Mouse (Mus musculus) kidney, embryonic 15.5 days (tissue): ENCODE measurements at regions not wholly inside any gene's neighbourhood (a gene's known extent, or its start where the extent isn't known, plus 50 kb on each side); places are given as distances from the start of the nearest gene placed in this dataset.

Source experiments
- ATAC-seq: fragments of 200-750 bp; cut with Nextera tagmentation; replicated peaks from 2 replicates; pipeline ENCODE4 v1.8.0; 2017; ENCODE audit warnings: moderate TSS enrichment; ENCODE audit not compliant: low FRiP score
- H3K27ac ChIP-seq: fragments of 300-500 bp; sonication (generic); 2 replicates; pipeline ENCODE4 v1.5.1; 2015; ENCODE audit warnings: mild to moderate bottlenecking, inconsistent platforms
- H3K27me3 ChIP-seq: fragments of 300-500 bp; sonication (generic); 2 replicates; pipeline ENCODE4 v1.6.1; 2015; ENCODE audit warnings: inconsistent platforms
- H3K36me3 ChIP-seq: fragments of 300-500 bp; sonication (generic); 2 replicates; pipeline ENCODE4 v1.6.1; 2015; ENCODE audit warnings: inconsistent platforms
- H3K4me1 ChIP-seq: fragments of 300-500 bp; sonication (generic); 2 replicates; pipeline ENCODE4 v1.6.1; 2015; ENCODE audit warnings: inconsistent platforms
- H3K4me2 ChIP-seq: fragments of 300-500 bp; sonication (generic); 2 replicates; pipeline ENCODE4 v1.6.1; 2015; ENCODE audit warnings: moderate library complexity, mild to moderate bottlenecking, inconsistent platforms
- H3K4me3 ChIP-seq: fragments of 300-500 bp; sonication (generic); replicated peaks from 2 replicates; pipeline ENCODE4 v1.5.1; 2015; ENCODE audit warnings: mild to moderate bottlenecking, inconsistent platforms
- H3K9ac ChIP-seq: fragments of 300-500 bp; sonication (generic); 2 replicates; pipeline ENCODE4 v1.6.1; 2015; ENCODE audit warnings: mild to moderate bottlenecking, inconsistent platforms
- H3K9me3 ChIP-seq: fragments of 300-500 bp; sonication (generic); replicated peaks from 2 replicates; pipeline ENCODE4 v1.6.1; 2016; ENCODE audit warnings: inconsistent platforms
- WGBS: fragments of 180-500 bp; shearing (Covaris S2); methylation state at CpG from one replicate; pipeline ENCODE4 v1.1.7; 2015; ENCODE audit warnings: mixed read lengths; 5-methylcytosine and 5-hydroxymethylcytosine counted together

DNA sequence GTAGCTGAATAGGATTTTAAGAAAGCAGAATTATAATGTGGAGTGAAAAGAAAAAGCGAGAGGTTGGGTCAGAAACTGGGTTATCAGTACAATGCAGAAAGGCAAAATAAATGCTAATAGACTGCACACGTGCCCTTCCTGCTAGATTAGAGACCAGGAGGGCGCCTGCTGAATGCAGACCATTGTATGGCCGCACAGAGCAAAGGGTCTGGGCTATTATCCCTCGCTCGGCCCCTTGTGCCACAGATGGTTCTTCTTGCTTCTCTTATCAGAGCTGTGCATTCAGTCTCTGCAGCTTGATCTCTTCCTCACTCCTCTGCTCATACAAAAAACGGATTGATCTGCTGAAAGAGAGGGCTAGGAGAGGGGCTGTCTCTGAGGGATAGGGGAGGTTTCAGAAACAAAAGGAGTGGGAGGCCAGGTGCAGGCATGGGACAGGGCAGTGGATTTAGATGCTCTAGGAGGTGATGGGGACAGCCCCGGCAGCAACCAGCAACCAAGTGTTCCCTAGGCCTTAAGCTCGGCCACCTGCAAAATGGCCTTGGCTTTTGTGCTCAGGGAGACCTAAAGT, 225.7 kb upstream of the Klhl29 start:
- H3K4me2 ChIP-seq, result no peak overlapping the region
- H3K4me3 ChIP-seq, result no peak overlapping the region
- 83% methylated on average over 9 of the region's 9 CpGs for WGBS

GRCm38 (mm10) chr12:5599426-5599825, 223.9 kb upstream of the Klhl29 start:
- 92% methylated on average over 1 of the region's 1 CpGs for WGBS

More for the DNA sequence above, 225.7 kb upstream of the Klhl29 start:
- Histone ChIP-seq H3K4me1 (no peaks in the 10 kb centered on the region), H3K9ac (no peak overlapping the region), H3K27ac (no peak overlapping the region), H3K27me3 (no peaks in the 10 kb centered on the region), H3K9me3 (no peaks in the 10 kb centered on the region), H3K36me3 (no peaks in the 10 kb centered on the region)
- ATAC-seq, result no peak

DNA sequence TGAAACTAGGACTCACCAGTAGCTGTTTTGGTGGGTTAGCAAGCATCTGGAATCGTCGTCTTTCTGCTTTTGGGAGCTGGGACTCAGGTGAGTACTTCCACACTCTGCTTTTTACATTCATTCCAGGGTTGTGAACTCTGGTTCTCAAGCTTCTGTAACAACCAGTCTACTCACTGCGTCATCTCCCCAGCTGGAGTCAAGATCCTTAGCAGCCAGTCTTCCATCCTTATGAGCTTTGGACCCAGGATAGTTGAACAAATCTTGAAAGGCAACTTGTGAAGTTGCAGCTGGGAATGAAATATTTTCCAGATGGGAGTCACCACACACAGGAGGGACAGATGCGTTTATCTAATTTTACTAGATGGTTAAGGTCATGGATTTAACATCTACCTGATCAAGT, 223.5 kb upstream of the Klhl29 start:
- Histone ChIP-seq H3K36me3 (no peaks in the 10 kb centered on the region), H3K4me3 (no peak overlapping the region), H3K4me2 (no peak overlapping the region), H3K27ac (no peak overlapping the region), H3K9ac (no peak overlapping the region), H3K9me3 (no peaks in the 10 kb centered on the region), H3K4me1 (no peaks in the 10 kb centered on the region), H3K27me3 (no peaks in the 10 kb centered on the region)
- 89% methylated on average over 4 of the region's 4 CpGs for WGBS
- no peak for ATAC-seq

More at GRCm38 (mm10) chr12:5599426-5599825, 223.9 kb upstream of the Klhl29 start:
- no peak overlapping the region for H3K4me2 ChIP-seq
- H3K4me1 ChIP-seq, result no peaks in the 10 kb centered on the region
- ATAC-seq, result no peak
- no peak overlapping the region for H3K9ac ChIP-seq
- no peaks in the 10 kb centered on the region for H3K9me3 ChIP-seq
- H3K27me3 ChIP-seq, result no peaks in the 10 kb centered on the region
- H3K27ac ChIP-seq, result no peak overlapping the region
- H3K36me3 ChIP-seq, result no peaks in the 10 kb centered on the region
- H3K4me3 ChIP-seq, result no peak overlapping the region

DNA sequence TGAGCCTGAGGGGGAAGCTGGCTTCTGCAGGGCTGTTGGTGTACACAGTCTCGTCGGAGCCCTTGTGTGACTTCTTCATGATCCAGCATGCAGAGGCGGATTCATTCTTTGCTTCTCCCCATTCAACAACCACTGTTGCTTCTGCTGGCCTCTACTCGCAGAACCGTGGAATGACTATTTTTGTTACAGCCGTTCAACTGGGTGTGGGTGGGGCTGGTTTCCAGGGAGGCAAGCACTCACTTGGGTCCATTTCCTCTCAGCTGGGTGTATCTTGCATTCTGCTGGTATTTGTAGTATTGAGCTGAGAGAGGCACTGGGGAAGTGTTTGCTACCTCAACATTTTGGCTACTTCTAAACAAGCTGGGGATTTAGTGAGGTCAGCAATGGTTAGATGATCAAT, 197.3 kb upstream of the Klhl29 start:
- Histone ChIP-seq H3K9ac (no peak overlapping the region), H3K36me3 (no peaks in the 10 kb centered on the region), H3K4me1 (no peaks in the 10 kb centered on the region), H3K27me3 (no peaks in the 10 kb centered on the region), H3K9me3 (no peaks in the 10 kb centered on the region), H3K4me3 (no peak overlapping the region), H3K27ac (no peak overlapping the region), H3K4me2 (no peak overlapping the region)
- 51% methylated on average over 6 of the region's 6 CpGs for WGBS
- no peak for ATAC-seq

DNA sequence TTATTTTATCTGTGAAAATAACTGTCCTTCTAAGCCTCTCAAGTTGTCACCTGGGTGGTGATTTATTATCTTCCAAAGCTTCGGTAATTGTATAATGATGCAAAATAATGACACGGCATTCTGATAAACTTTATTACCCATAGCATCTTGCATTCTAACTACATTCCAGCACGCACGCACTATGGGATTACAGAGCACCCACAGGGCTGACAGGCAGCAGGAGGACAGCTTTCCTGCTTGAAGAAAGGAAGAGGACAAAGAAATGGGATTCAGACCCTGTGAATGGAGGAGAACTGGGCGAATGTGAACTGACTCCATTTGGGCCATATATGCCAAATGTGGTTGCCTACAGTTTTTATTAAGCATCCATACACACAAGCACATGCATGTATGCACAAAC, 193.5 kb upstream of the Klhl29 start:
- WGBS, result 76% methylated on average over 5 of the region's 5 CpGs
- no peaks in the 10 kb centered on the region for H3K4me1 ChIP-seq
- no peak for ATAC-seq
- H3K27me3 ChIP-seq, result no peaks in the 10 kb centered on the region
- no peak overlapping the region for H3K27ac ChIP-seq
- no peaks in the 10 kb centered on the region for H3K9me3 ChIP-seq
- no peaks in the 10 kb centered on the region for H3K36me3 ChIP-seq
- no peak overlapping the region for H3K4me3 ChIP-seq
- no peak overlapping the region for H3K4me2 ChIP-seq
- H3K9ac ChIP-seq, result no peak overlapping the region

DNA sequence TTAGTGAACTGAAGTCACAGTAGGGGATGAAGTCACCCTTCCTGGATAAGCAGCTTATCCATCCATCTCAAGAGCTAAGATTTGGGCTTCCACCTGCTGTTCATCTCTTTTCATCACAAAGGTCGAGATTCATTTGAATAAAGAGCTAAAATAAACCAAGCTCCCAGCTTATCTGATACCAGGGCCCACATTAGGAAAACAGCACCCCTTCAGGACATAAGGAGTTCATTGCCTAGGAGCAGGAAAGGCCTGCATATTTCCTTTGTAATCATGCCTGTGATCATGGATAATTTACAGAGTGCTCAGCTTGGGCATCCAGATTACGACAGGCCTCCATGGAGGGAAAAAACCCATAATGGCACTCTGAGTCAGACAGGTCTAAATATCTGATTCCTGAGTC, 190.7 kb upstream of the Klhl29 start:
- ATAC-seq, result no peak
- no peaks in the 10 kb centered on the region for H3K36me3 ChIP-seq
- 25% methylated on average over 2 of the region's 2 CpGs for WGBS
- H3K4me3 ChIP-seq, result no peak overlapping the region
- H3K9ac ChIP-seq, result no peak overlapping the region
- H3K27ac ChIP-seq, result no peak overlapping the region
- H3K27me3 ChIP-seq, result no peaks in the 10 kb centered on the region
- no peaks in the 10 kb centered on the region for H3K9me3 ChIP-seq
- H3K4me1 ChIP-seq, result no peaks in the 10 kb centered on the region
- no peak overlapping the region for H3K4me2 ChIP-seq

GRCm38 (mm10) chr12:5552607-5553006, 177.1 kb upstream of the Klhl29 start:
- no peak for ATAC-seq
- Histone ChIP-seq H3K27ac (no peak overlapping the region), H3K36me3 (no peaks in the 10 kb centered on the region), H3K4me3 (no peak overlapping the region), H3K4me1 (0 out of 2 replicates have a peak, but pooled peaks cover 3% of the 10 kb centered on the region), H3K4me2 (no peak overlapping the region), H3K27me3 (no peaks in the 10 kb centered on the region), H3K9me3 (no peaks in the 10 kb centered on the region), H3K9ac (no peak overlapping the region)
- WGBS, result 55% methylated on average over 4 of the region's 4 CpGs

GRCm38 (mm10) chr12:5551901-5552300, 176.4 kb upstream of the Klhl29 start:
- no peak overlapping the region for H3K9ac ChIP-seq
- H3K4me2 ChIP-seq, result no peak overlapping the region
- H3K4me1 ChIP-seq, result 0 out of 2 replicates have a peak, but pooled peaks cover 3% of the 10 kb centered on the region
- H3K27ac ChIP-seq, result no peak overlapping the region
- no peaks in the 10 kb centered on the region for H3K36me3 ChIP-seq
- WGBS, result 57% methylated on average over 2 of the region's 2 CpGs
- no peaks in the 10 kb centered on the region for H3K9me3 ChIP-seq
- no peak overlapping the region for H3K4me3 ChIP-seq
- no peaks in the 10 kb centered on the region for H3K27me3 ChIP-seq
- ATAC-seq, result no peak

DNA sequence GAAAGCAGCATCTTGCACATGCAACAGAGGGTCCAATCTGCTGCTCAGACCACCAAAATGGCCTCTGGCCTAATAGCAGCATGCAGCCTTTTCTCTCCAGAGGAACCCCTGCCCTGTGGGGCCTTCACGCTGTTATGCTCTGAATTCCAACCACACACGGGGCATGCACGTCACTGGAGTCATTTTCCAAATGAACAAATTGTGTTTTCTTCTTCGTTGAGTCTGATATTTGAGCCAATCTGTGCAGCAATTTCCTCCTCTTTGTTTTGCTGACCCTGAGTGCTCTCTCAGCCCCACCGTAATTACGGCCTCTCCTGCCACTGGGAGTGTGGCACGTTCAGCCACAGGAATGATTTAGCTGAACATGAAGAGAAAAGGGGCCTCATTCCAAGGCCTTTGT, 174.3 kb upstream of the Klhl29 start:
- Histone ChIP-seq H3K27ac (no peak overlapping the region), H3K9ac (no peak overlapping the region), H3K4me2 (no peak overlapping the region), H3K9me3 (no peaks in the 10 kb centered on the region), H3K4me1 (0 out of 2 replicates have a peak, but pooled peaks cover 3% of the 10 kb centered on the region), H3K36me3 (no peaks in the 10 kb centered on the region), H3K27me3 (no peaks in the 10 kb centered on the region), H3K4me3 (no peak overlapping the region)
- 4% methylated on average over 7 of the region's 7 CpGs for WGBS
- ATAC-seq, result peak; percentile 40; the same call in 1 of the 2 replicates

DNA sequence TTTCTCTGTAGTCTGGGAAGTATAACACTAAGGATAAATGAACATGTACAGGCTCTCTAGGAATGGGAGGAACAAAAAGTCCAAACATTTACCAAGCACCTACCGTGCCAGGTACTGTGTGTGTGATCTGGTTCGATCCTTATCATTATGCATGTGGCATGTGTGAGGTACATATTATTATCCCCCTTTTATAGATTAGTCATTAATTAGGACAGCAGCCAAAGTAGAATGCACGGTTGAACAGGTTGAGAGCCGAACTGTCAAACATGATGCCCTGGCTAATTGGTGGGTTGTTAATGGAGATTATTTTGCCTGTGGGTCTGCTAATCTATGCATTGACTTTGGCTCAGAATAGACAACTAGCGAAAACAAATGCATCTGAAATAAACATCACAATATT, 172.2 kb upstream of the Klhl29 start:
- H3K4me2 ChIP-seq, result no peak overlapping the region
- H3K4me1 ChIP-seq, result 0 out of 2 replicates have a peak, but pooled peaks cover 3% of the 10 kb centered on the region
- no peaks in the 10 kb centered on the region for H3K36me3 ChIP-seq
- H3K27ac ChIP-seq, result no peak overlapping the region
- 76% methylated on average over 5 of the region's 5 CpGs for WGBS
- H3K27me3 ChIP-seq, result no peaks in the 10 kb centered on the region
- no peaks in the 10 kb centered on the region for H3K9me3 ChIP-seq
- no peak overlapping the region for H3K9ac ChIP-seq
- H3K4me3 ChIP-seq, result no peak overlapping the region
- no peak for ATAC-seq

DNA sequence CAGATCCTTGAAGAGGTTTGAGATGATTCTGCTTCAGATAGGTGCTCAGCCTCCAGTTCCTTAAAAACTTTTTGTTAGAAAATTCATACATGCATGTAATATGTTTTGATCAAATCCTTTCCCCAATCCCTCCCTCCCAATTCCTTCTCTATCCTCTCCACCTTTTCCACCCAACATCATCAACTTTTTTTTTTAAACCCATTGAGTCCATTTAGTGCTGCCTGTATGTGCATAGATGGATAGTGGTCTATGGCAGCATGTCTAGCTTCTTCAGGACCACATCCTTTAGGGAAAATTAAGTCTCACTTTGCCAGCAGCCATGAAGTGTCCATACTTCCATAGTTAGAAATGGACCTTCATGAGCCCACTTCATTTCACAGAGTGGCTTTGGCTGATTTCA, 167.2 kb upstream of the Klhl29 start:
- no peaks in the 10 kb centered on the region for H3K27me3 ChIP-seq
- no peak overlapping the region for H3K27ac ChIP-seq
- no peaks in the 10 kb centered on the region for H3K9me3 ChIP-seq
- no peak overlapping the region for H3K4me2 ChIP-seq
- H3K4me1 ChIP-seq, result no peaks in the 10 kb centered on the region
- H3K4me3 ChIP-seq, result no peak overlapping the region
- H3K36me3 ChIP-seq, result no peaks in the 10 kb centered on the region
- H3K9ac ChIP-seq, result no peak overlapping the region
- ATAC-seq, result no peak

- H3K27ac ChIP-seq, result no peak overlapping the region
- 79% methylated on average over 4 of the region's 4 CpGs for WGBS
- ATAC-seq, result no peak
Observed at GRCm38 (mm10) chr12:5496299-5496698, 120.8 kb upstream of the Klhl29 start.

More at GRCm38 (mm10) chr12:5496299-5496698, 120.8 kb upstream of the Klhl29 start:
- Histone ChIP-seq H3K27me3 (no peaks in the 10 kb centered on the region), H3K9me3 (no peaks in the 10 kb centered on the region), H3K4me3 (no peak overlapping the region), H3K4me1 (0 out of 2 replicates have a peak, but pooled peaks cover 4% of the 10 kb centered on the region), H3K36me3 (no peaks in the 10 kb centered on the region), H3K4me2 (no peak overlapping the region), H3K9ac (no peak overlapping the region)
